Mouse (Mus musculus): ENCODE measurements at regions not wholly inside any gene's neighbourhood (a gene's known extent, or its start where the extent isn't known, plus 50 kb on each side); places are given as distances from the start of the nearest gene placed in this dataset.
A peak's percentile ranks its signal among the peaks of the same experiment; 100 is the strongest.

DNA sequence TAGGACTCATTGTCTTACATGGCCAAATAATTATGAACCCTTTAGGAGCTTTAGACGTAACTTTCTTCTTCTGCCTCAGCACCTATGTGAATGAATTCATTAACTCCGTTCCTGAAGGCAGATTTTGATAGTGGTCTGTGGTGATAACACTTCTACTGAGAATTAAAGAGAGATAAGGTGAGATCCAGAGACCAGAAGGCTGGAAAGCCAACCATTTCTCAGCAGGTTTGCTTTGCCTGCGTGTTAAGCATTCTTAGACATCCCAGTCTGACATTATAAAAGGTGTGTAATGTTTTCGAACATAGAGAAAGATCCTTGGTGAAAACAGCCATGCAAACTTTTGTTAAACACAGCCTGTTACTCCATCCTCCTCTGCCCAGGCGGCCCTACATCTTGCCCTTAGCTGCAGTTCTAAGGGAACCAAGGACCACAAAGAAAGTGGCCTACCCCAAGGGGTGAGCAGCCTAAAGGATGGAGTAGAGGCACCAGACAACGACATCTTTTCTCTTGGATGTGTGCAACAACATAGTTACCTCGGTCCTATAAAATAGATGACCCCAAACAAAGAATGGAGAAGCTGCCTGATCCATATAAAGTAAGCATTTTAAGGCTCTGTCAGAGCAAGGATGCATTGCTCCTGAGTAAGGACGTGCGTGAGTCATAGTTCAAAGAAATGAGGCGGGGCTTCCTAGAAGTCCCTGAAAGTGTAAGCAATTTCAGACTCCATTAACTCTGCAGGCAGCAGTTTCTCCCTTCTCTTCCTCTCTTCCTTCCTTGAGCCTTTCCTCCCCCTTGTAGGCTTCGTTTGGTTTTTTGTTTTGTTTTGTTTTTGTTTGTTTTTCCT is 55.1 kb upstream of the Xpr1 start:
- Histone ChIP-seq H3K9ac (no peak overlapping the region), H3K27me3 (no peaks in the 10 kb centered on the region), H3K27ac (replicated peaks) (no peak overlapping the region), H3K9me3 (replicated peaks) (no peaks in the 10 kb centered on the region), H3K4me1 (no peaks in the 10 kb centered on the region; the same call in 1 of the 2 replicates), H3K4me3 (replicated peaks) (no peak overlapping the region), H3K36me3 (no peaks in the 10 kb centered on the region), H3K4me2 (replicated peaks) (no peak overlapping the region)
- no peak for ATAC-seq (ENCODE audit: insufficient number of reproducible peaks, low FRiP score, low TSS enrichment, low read depth)
- 66% methylated on average over 11 of the region's 11 CpGs for WGBS

DNA sequence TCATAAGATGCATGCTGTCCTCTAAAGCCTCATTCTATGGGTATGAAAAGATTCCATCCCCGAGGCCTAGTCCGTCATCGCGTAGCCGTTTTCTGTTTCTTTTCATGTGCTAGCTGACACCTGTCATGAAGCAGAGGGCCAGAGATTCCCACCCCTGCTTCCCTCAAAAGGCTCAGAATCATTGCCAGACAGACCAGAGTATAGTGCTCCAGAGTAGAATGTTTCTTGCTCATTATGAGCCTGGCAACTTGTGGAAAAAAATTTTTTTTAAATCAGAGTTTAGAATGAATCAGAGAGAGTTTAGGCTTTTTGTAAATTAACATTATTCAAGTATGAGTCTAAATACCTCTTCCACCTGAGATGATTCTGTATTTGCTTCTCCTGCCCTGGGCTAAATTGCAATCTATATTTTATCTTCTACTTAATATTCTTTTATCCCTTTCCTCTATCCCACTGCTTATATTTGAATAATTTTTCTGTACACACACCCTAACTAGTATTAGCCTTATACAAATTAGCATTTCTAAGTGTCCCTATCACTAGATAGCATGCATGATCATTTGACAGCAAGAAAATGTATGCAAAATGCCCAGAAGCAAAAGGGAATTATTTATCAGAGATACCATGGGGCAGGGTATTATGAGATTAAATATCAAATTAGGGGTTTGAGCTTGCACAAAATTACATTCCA is 55.9 kb upstream of the Xpr1 start:
- ATAC-seq (ENCODE audit: insufficient number of reproducible peaks, low FRiP score, low TSS enrichment, low read depth): no peak
- 45% methylated on average over 5 of the region's 5 CpGs for WGBS
- H3K9ac ChIP-seq: no peak overlapping the region

DNA sequence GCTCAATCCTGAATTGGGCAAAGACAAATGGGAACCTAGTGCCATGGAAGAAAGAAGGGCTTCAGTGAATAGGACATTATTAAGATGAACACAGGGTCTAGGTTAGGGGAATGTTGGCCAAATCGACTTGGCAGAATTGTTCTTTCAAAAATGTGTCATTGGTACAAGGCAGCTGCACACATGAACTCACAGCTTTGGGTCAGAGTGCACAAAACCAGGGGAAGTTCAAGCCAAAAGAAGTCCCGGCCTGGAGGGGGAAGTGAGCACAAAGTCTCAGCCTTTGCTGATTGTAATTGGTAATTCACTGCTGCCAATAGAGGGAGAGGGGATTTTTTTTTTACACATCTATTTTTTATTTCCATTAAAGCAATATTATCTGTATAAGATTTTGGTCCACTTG is 57.8 kb upstream of the Xpr1 start:
- Histone ChIP-seq H3K27me3 (no peaks in the 10 kb centered on the region), H3K4me2 (replicated peaks) (no peak overlapping the region), H3K4me1 (no peaks in the 10 kb centered on the region; the same call in 1 of the 2 replicates), H3K9ac (no peak overlapping the region), H3K4me3 (replicated peaks) (no peak overlapping the region), H3K27ac (replicated peaks) (no peak overlapping the region), H3K9me3 (replicated peaks) (no peaks in the 10 kb centered on the region), H3K36me3 (no peaks in the 10 kb centered on the region)
- WGBS: 60% methylated on average over 2 of the region's 2 CpGs
- ATAC-seq (ENCODE audit: insufficient number of reproducible peaks, low FRiP score, low TSS enrichment, low read depth): no peak

More for the DNA sequence above, 55.9 kb upstream of the Xpr1 start:
- H3K4me3 ChIP-seq (replicated peaks): no peak overlapping the region
- H3K27me3 ChIP-seq: no peaks in the 10 kb centered on the region
- H3K9me3 ChIP-seq (replicated peaks): no peaks in the 10 kb centered on the region
- H3K4me2 ChIP-seq (replicated peaks): no peak overlapping the region
- H3K27ac ChIP-seq (replicated peaks): no peak overlapping the region
- no peaks in the 10 kb centered on the region for H3K36me3 ChIP-seq
- no peaks in the 10 kb centered on the region; the same call in 1 of the 2 replicates for H3K4me1 ChIP-seq

DNA sequence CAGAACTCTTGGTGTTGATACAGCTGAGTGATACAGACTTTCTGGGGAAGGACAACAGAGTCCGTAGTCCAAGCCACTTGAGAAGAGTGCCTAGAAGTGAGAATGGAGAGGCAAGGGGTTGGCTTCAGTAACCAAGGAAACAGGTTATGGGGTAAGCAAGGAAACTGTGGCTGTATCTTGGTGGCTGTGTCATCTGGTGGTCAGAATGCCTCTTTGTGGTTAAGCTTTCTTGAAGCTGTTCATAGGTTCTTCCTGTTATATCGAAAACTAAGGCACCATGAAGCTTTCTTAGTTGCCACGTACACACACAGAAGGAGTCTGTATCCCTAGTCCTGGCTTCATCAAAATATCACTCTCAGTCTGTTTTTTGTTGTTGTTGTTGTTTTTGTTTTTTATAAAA is 59.0 kb upstream of the Xpr1 start:
- H3K4me1 ChIP-seq: no peaks in the 10 kb centered on the region; the same call in 1 of the 2 replicates
- H3K4me2 ChIP-seq (replicated peaks): no peak overlapping the region
- no peaks in the 10 kb centered on the region for H3K9me3 ChIP-seq (replicated peaks)
- no peak overlapping the region for H3K27ac ChIP-seq (replicated peaks)
- H3K27me3 ChIP-seq: no peaks in the 10 kb centered on the region
- no peak overlapping the region for H3K4me3 ChIP-seq (replicated peaks)
- no peak for ATAC-seq (ENCODE audit: insufficient number of reproducible peaks, low FRiP score, low TSS enrichment, low read depth)
- H3K36me3 ChIP-seq: no peaks in the 10 kb centered on the region
- 84% methylated on average over 3 of the region's 3 CpGs for WGBS
- H3K9ac ChIP-seq: no peak overlapping the region

DNA sequence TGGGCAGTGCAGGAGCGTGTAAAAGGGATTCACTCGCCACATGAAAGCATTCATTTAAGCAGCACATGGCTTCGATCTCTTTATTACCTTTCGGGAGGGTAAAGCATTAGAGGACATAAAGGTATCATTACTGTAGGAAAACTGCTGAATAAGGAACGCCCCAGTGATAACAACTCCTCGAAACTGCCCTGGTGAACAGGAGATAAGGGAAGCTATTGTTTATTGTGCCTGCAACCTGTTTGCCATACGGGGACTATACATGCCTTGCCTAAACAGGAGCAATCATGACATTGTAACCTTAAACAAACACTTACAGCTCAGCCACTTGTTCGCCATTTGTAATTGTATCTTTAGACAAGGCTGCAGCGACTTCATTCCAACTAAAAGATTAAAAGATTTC is 64.9 kb upstream of the Xpr1 start:
- WGBS: 20% methylated on average over 9 of the region's 9 CpGs
- ATAC-seq (ENCODE audit: insufficient number of reproducible peaks, low FRiP score, low TSS enrichment, low read depth): no peak
- H3K9me3 ChIP-seq (replicated peaks): no peaks in the 10 kb centered on the region
- H3K4me1 ChIP-seq: peaks cover 25% of the 10 kb centered on the region
- peak overlapping the region; percentile 17; the same call in 1 of the 2 replicates for H3K4me2 ChIP-seq (replicated peaks)
- H3K4me3 ChIP-seq (replicated peaks): no peak overlapping the region
- H3K27ac ChIP-seq (replicated peaks): no peak overlapping the region
- H3K27me3 ChIP-seq: no peaks in the 10 kb centered on the region
- H3K9ac ChIP-seq: no peak overlapping the region
- no peaks in the 10 kb centered on the region for H3K36me3 ChIP-seq

DNA sequence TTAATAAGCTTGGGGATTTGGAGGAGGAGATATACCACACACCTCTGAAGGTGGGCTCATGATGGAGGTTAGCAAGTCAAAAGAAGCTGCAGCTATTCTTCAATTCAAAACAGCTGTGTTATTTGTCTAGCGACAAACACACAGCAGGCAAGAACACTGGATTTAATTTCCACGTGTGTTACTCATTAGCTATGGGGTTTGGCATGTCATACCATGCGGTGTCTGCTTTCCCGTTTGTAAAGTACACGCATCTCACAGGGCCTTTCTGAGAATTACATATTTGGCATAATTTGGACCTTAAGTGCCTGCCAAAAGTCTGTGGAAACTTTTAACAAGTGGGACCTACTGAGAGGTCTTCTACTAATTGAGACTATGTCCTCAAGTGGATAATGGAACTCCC is 65.5 kb upstream of the Xpr1 start:
- Histone ChIP-seq H3K27me3 (peaks cover under 1% of the 10 kb centered on the region; the same call in 1 of the 2 replicates), H3K9me3 (replicated peaks) (no peaks in the 10 kb centered on the region), H3K4me3 (replicated peaks) (no peak overlapping the region), H3K36me3 (no peaks in the 10 kb centered on the region), H3K27ac (replicated peaks) (no peak overlapping the region), H3K4me2 (replicated peaks) (peak overlapping the region; percentile 17; the same call in 1 of the 2 replicates), H3K9ac (no peak overlapping the region), H3K4me1 (peaks cover 25% of the 10 kb centered on the region)
- ATAC-seq (ENCODE audit: insufficient number of reproducible peaks, low FRiP score, low TSS enrichment, low read depth): peak; percentile 79
- 27% methylated on average over 5 of the region's 5 CpGs for WGBS

DNA sequence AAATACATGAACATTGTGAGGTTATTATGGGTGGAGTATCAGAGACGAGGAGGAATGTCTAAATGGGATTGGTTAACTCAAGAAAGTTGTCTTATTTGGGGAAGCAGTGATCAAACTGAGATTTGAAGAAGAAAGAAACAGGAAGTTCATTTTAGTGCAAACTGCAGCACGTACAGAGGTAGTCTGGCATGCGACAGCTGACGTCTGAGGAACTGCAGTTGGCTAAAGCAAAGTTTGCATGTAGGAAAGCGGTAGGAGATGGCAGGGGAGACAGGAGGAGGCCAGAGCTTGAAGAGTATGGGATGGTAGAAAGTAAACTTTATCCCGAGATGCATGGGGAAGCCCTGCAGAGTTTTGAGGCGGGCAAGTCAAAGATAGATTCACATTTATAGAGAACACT is 66.5 kb upstream of the Xpr1 start:
- 61% methylated on average over 7 of the region's 7 CpGs for WGBS
- H3K4me1 ChIP-seq: peaks cover 27% of the 10 kb centered on the region
- no peak overlapping the region for H3K9ac ChIP-seq
- H3K4me2 ChIP-seq (replicated peaks): no peak overlapping the region
- no peak overlapping the region for H3K4me3 ChIP-seq (replicated peaks)
- H3K27ac ChIP-seq (replicated peaks): no peak overlapping the region
- ATAC-seq (ENCODE audit: insufficient number of reproducible peaks, low FRiP score, low TSS enrichment, low read depth): no peak
- H3K27me3 ChIP-seq: peaks cover 3% of the 10 kb centered on the region; the same call in 1 of the 2 replicates
- H3K36me3 ChIP-seq: no peaks in the 10 kb centered on the region
- H3K9me3 ChIP-seq (replicated peaks): no peaks in the 10 kb centered on the region

DNA sequence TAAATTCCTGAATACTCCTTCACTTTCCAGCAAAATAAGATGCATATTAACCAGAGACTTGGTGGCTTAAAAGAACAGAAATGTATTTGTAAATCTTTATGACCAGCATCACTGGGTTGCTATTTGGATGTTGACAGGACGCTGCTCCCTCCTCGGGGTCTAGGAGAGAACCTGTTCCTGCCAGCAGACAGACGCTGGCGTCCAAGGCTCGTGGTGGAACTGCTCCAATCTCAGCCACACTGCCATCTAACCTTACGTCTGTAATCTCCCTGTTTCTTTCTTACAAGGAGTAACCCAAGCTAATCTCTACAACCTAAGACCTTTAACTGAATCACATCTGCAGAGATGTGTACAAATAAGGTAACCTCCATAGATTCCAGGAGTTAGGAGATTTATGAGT is 70.1 kb upstream of the Acbd6 start:
- H3K4me2 ChIP-seq (replicated peaks): no peak overlapping the region
- peaks cover 38% of the 10 kb centered on the region for H3K4me1 ChIP-seq
- H3K27me3 ChIP-seq: peaks cover 3% of the 10 kb centered on the region; the same call in 1 of the 2 replicates

DNA sequence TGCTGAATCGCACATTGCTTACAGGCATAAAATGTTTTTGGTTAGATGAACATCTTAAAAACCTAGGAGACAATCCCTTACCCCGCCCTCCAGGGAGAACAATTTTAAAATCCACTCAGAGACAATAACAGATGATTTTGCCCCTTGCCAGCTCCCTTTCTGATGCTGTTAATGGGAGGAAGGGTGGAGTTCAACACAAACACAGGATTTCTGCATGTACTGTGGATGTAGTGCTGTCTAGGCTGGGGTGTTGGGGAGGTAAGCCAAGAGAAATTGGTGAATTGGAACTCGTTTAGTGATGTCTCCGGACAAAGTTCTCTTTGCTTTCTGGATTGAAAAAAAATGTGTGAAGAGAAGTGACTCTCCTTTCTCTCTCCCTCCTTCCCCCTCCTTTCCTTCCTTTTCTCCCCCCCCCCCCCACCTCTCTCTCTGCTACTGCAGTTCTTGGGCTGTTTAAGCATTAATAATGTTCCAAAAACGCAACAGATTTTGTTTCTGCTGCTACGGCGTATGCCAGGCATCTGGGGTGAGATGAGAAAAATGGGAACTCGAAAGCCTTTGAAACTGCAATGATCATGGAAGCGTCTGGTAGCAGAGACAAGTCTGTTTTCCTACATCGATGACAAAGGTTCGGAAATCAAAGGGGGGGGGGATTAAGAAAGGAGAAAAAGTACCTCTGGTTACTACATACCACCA is 68.8 kb upstream of the Acbd6 start:
- H3K27me3 ChIP-seq: peaks cover 3% of the 10 kb centered on the region; the same call in 1 of the 2 replicates
- WGBS: 45% methylated on average over 11 of the region's 11 CpGs
- no peak overlapping the region for H3K4me3 ChIP-seq (replicated peaks)
- H3K4me2 ChIP-seq (replicated peaks): no peak overlapping the region
- no peaks in the 10 kb centered on the region for H3K36me3 ChIP-seq
- no peaks in the 10 kb centered on the region for H3K9me3 ChIP-seq (replicated peaks)
- no peak overlapping the region for H3K9ac ChIP-seq
- no peak overlapping the region for H3K27ac ChIP-seq (replicated peaks)
- H3K4me1 ChIP-seq: peaks cover 25% of the 10 kb centered on the region
- no peak for ATAC-seq (ENCODE audit: insufficient number of reproducible peaks, low FRiP score, low TSS enrichment, low read depth)

More for the DNA sequence above, 70.1 kb upstream of the Acbd6 start:
- Histone ChIP-seq H3K36me3 (no peaks in the 10 kb centered on the region), H3K4me3 (replicated peaks) (no peak overlapping the region), H3K9me3 (replicated peaks) (no peaks in the 10 kb centered on the region), H3K27ac (replicated peaks) (no peak overlapping the region), H3K9ac (no peak overlapping the region)
- ATAC-seq (ENCODE audit: insufficient number of reproducible peaks, low FRiP score, low TSS enrichment, low read depth): no peak
- 85% methylated on average over 6 of the region's 6 CpGs for WGBS

DNA sequence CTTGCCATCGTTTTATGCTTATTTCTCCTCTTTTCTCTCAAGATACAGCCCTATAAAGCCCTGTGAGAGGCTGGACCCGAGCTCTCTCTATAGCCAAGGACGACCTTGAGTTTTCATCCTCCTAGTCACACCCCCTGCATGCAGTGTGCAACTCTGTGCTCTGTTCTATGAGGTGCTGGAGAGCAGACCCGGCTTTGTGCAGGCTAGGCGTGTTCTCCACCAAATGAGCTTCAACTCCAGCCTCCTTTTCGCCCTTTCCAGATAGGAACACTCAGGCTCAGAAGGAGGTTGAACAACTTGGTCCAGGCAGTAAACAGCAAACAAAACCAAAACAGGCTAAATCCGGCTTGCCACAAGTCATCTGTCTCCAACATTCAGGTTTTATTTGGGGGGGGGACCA is 67.8 kb upstream of the Acbd6 start:
- ATAC-seq (ENCODE audit: insufficient number of reproducible peaks, low FRiP score, low TSS enrichment, low read depth): no peak
- 69% methylated on average over 7 of the region's 7 CpGs for whole genome bisulfite sequencing
- no peak overlapping the region for H3K4me3 ChIP-seq (replicated peaks)
- H3K4me2 ChIP-seq (replicated peaks): no peak overlapping the region
- H3K4me1 ChIP-seq: peaks cover 25% of the 10 kb centered on the region
- H3K9ac ChIP-seq: no peak overlapping the region
- no peak overlapping the region for H3K27ac ChIP-seq (replicated peaks)
- H3K9me3 ChIP-seq (replicated peaks): no peaks in the 10 kb centered on the region
- H3K36me3 ChIP-seq: no peaks in the 10 kb centered on the region
- peaks cover 3% of the 10 kb centered on the region; the same call in 1 of the 2 replicates for H3K27me3 ChIP-seq
